9 mouse cellular contexts compared by ENCODE assay signal in the genomic region with DNA sequence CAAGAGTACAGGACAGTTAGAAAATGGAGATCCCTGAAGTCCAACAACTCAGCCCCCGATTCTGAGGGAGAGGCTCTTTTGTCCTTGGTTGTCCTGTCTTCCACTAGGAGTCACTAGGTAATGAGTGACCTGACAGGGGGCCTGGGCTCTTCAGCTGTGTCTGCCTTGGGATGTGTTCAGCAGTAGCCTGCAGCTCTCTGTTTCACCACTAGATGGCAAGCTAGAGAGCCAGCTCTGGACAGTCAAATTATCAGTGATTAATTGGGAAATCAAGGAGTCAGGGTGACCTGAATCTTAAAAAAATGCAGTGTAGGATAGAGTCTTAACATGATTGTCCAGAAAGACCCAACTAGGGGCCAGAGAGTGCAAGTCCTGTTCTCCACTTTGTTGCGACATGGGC. TPM values are rescaled to one million over a fixed set of nuclear protein-coding genes. Genes with fewer than 3 reads are reported as not detected.
DNase-seq lines count a peak whose midpoint lies in the region; ATAC-seq and TF ChIP-seq lines count a peak whose summit lies in the region.
"Had no signal": no experiment of that assay in that cellular context is flagged by ENCODE, and none has a peak within 500 bp of the region (broad histone marks: within the 10 kb centered on the region; RNA-seq: fewer than 3 reads in every experiment).

No protein-coding gene starts in this region.

- H3K9me3 ChIP-seq in heart, postnatal 0 days (replicated peaks; ENCODE audit: control insufficient read depth, low read length), result no peaks in the 10 kb centered on the region
- no peaks in the 10 kb centered on the region for H3K9me3 ChIP-seq in heart, embryonic 11.5 days (replicated peaks; ENCODE audit: control insufficient read depth, low read length)
- H3K9me3 ChIP-seq: lung, embryonic 15.5 days had no signal

- no peaks in the 10 kb centered on the region for H3K36me3 ChIP-seq in heart, postnatal 0 days (replicated peaks; ENCODE audit: control insufficient read depth, insufficient read depth, low read length)
- H3K36me3 ChIP-seq in heart, embryonic 11.5 days (ENCODE audit: control insufficient read depth, insufficient read depth, low read length), result no peaks in the 10 kb centered on the region
- H3K36me3 ChIP-seq in testis, adult 2 months (ENCODE audit: control insufficient read depth, insufficient read depth, low read length), result no peaks in the 10 kb centered on the region
- H3K36me3 ChIP-seq: lung, embryonic 15.5 days had no signal

- intact Hi-C loops in left cerebral cortex, postnatal 36 days (cut with DNase I), result loop anchor here (5.0 kb wide), 1 partner anchor 352 kb away; no protein-coding TSS in a partner anchor

- no peak for ATAC-seq in heart, postnatal 0 days (ENCODE audit: insufficient read depth, low read depth)
- ATAC-seq in heart, embryonic 11.5 days (replicated peaks; ENCODE audit: insufficient number of reproducible peaks, low FRiP score, low TSS enrichment), result no peak

- no peaks in the 10 kb centered on the region for H3K4me1 ChIP-seq in heart, postnatal 0 days (ENCODE audit: control insufficient read depth, insufficient read depth)
- H3K4me1 ChIP-seq in heart, embryonic 11.5 days (ENCODE audit: control insufficient read depth, insufficient read depth, low read length), result peaks cover 6% of the 10 kb centered on the region; the same call in 1 of the 2 replicates
- H3K4me1 ChIP-seq in testis, adult 2 months (ENCODE audit: control insufficient read depth, insufficient read depth, low read length), result no peaks in the 10 kb centered on the region
- H3K4me1 ChIP-seq: lung, embryonic 15.5 days had no signal

- no peak for DNase-seq in heart, postnatal 0 days (ENCODE audit: low spot score)
- no peak for DNase-seq in testis, postnatal 14 days (ENCODE audit: low spot score)
- DNase-seq in brain, embryonic 14.5 days (ENCODE audit: low read depth), result peak; percentile 31
- DNase-seq in kidney, postnatal 4 days, result peak; percentile 74 to 75
- DNase-seq in retina, postnatal 1 day, result peak; percentile 68
- no peak for DNase-seq in left cerebral cortex, postnatal 36 days (ENCODE audit: low spot score in 2 of 2)

- H3K4me2 ChIP-seq in heart, postnatal 0 days (ENCODE audit: low read depth, low read length), result no peak overlapping the region
- H3K4me2 ChIP-seq in heart, embryonic 11.5 days, result no peak overlapping the region
- H3K4me2 ChIP-seq: lung, embryonic 15.5 days had no signal

- TF ChIP-seq POLR2A in testis, adult 2 months (IDR thresholded peaks at IDR 0.05; ENCODE audit: control insufficient read depth, low read depth, low read length), result no peak
- TF ChIP-seq POLR2A in brain, embryonic 14.5 days (IDR thresholded peaks at IDR 0.05; ENCODE audit: borderline replicate concordance, extremely low read depth, insufficient read depth, insufficient read length, poor library complexity, severe bottlenecking), result no peak

- TF ChIP-seq EP300 in heart, postnatal 0 days (IDR thresholded peaks at IDR 0.05; ENCODE audit: low read depth), result no peak

- H3K9ac ChIP-seq in heart, postnatal 0 days (replicated peaks; ENCODE audit: low read depth, low read length), result no peak overlapping the region
- no peak overlapping the region for H3K9ac ChIP-seq in heart, embryonic 11.5 days (ENCODE audit: low read depth, low read length)
- H3K9ac ChIP-seq: lung, embryonic 15.5 days had no signal

- 73% methylated on average over 2 of the region's 2 CpGs for WGBS in heart, postnatal 0 days
- 76% methylated on average over 2 of the region's 2 CpGs for WGBS in heart, embryonic 11.5 days (ENCODE audit: insufficient replicate concordance)

- no peaks in the 10 kb centered on the region for H3K27me3 ChIP-seq in heart, postnatal 0 days (ENCODE audit: control insufficient read depth, insufficient read depth, low read length)
- H3K27me3 ChIP-seq in heart, embryonic 11.5 days (ENCODE audit: control insufficient read depth, insufficient read depth, low read length), result peaks cover 2% of the 10 kb centered on the region
- H3K27me3 ChIP-seq in testis, adult 2 months (ENCODE audit: control insufficient read depth, insufficient read depth, low read length), result no peaks in the 10 kb centered on the region
- H3K27me3 ChIP-seq: lung, embryonic 15.5 days had no signal

- H3K27ac ChIP-seq in heart, postnatal 0 days (ENCODE audit: low read depth), result no peak overlapping the region
- no peak overlapping the region for H3K27ac ChIP-seq in heart, embryonic 11.5 days (ENCODE audit: low read depth, low read length)
- H3K27ac ChIP-seq in testis, adult 2 months (ENCODE audit: control insufficient read depth, insufficient read depth, low read depth, low read length), result no peak overlapping the region
- H3K27ac ChIP-seq: lung, embryonic 15.5 days had no signal

- peak; percentile 62 for TF ChIP-seq CTCF in heart, postnatal 0 days (IDR thresholded peaks at IDR 0.05; ENCODE audit: low read depth)
- TF ChIP-seq CTCF in testis, adult 2 months (IDR thresholded peaks at IDR 0.05; ENCODE audit: control insufficient read depth, insufficient read depth, insufficient replicate concordance, low read depth, low read length), result peak; percentile 57; the same call in 1 of the 2 replicates
- TF ChIP-seq CTCF in brain, embryonic 14.5 days (IDR thresholded peaks at IDR 0.05; ENCODE audit: borderline replicate concordance, extremely low read depth, insufficient read depth, insufficient read length), result peak; percentile 75; the same call in 1 of the 2 replicates

- H3K4me3 ChIP-seq in heart, postnatal 0 days (ENCODE audit: low read depth, low read length), result no peak overlapping the region
- no peak overlapping the region for H3K4me3 ChIP-seq in heart, embryonic 11.5 days (ENCODE audit: low read depth, low read length)
- no peak overlapping the region for H3K4me3 ChIP-seq in testis, adult 2 months (ENCODE audit: control insufficient read depth, low read depth, low read length)
- H3K4me3 ChIP-seq: lung, embryonic 15.5 days had no signal

RNA-seq across cellular contexts. Expression of gene Cacna1i, which starts 53.3 kb away (rescaled TPM):
- not detected in 2 replicates for total RNA-seq in heart, postnatal 0 days (2014; rRNA removed; ENCODE audit: low replicate concordance)
- not detected in 2 replicates for polyA plus RNA-seq in heart, postnatal 0 days (2015; fragmentation: Nextera tagmentation; extraction: Ambion mirVana)
- 0.01 TPM in 1 of 2 replicates, not detected in the other for polyA plus RNA-seq in heart, embryonic 11.5 days (2014; fragmentation: Nextera tagmentation; extraction: Ambion mirVana)
- 1.1 and 1.2 TPM in 2 replicates for polyA plus RNA-seq in testis, adult 2 months (2012; rRNA removed)
- 3.1 and 6.5 TPM in 2 replicates for polyA plus RNA-seq in brain, embryonic 14.5 days (2012; rRNA removed)
- total RNA-seq in left cerebral cortex, postnatal 36 days (2021), result 10 to 100 TPM; 73.2 to 73.7 TPM
- polyA plus RNA-seq: lung, embryonic 15.5 days had no signal

Comparison
In these comparisons a context has a peak if more than half of its experiments do, and no peak if none do; other contexts are left out.
1. DNase-seq: peak in brain, embryonic 14.5 days (single experiment), kidney, postnatal 4 days (2 of 2) and retina, postnatal 1 day (single experiment); none in heart, postnatal 0 days (single experiment), testis, postnatal 14 days (single experiment) and left cerebral cortex, postnatal 36 days (0 of 2).
2. Peak in every context shown above with its lines, with median percentiles within 50 percentile points of each other: CTCF ChIP-seq.